Mouse (Mus musculus) small intestine, adult 2 months (tissue): ENCODE results near the gene Myom1.

Experiments used
- CTCF ChIP-seq: fragments of 200-500 bp; IDR thresholded peaks from 2 replicates; pipeline ENCODE4 v1.5.1; 2012; ENCODE audit warnings: low read depth, mild to moderate bottlenecking, control low read depth, inconsistent platforms, low read length, moderate library complexity, mixed read lengths; ENCODE audit not compliant: insufficient replicate concordance, insufficient read length; ENCODE audit errors: extremely low read depth
- POLR2A ChIP-seq: fragments of 200-500 bp; IDR thresholded peaks from 2 replicates; pipeline ENCODE4 v1.6.1; 2012; ENCODE audit warnings: low read depth, mild to moderate bottlenecking, control low read depth, inconsistent platforms, low read length, moderate library complexity

GRCm38 (mm10) chr17:71097209-71097597, 94.8 kb downstream of the Myom1 start:
- no peak for TF ChIP-seq CTCF
- TF ChIP-seq POLR2A, result no peak
